Mouse (Mus musculus) neural tube, embryonic 15.5 days (tissue): ENCODE results near the gene Olfr596. TPM values are rescaled to one million over a fixed set of nuclear protein-coding genes. Genes with fewer than 3 reads are reported as not detected.
"Not testable (repeated sequence)": the region's sequence is repeated elsewhere in the genome, so short reads cannot be mapped to it uniquely, and the experiment has no call there.

ENCODE experiments used
- ATAC-seq: fragments of 200-750 bp; cut with Nextera tagmentation; 2 replicates; pipeline ENCODE4 v1.8.0; 2017; ENCODE audit warnings: mild to moderate bottlenecking, moderate TSS enrichment, moderate library complexity; ENCODE audit not compliant: low FRiP score
- H3K27ac ChIP-seq: fragments of 300-500 bp; sonication (generic); replicated peaks from 2 replicates; pipeline ENCODE4 v1.5.1; 2015; ENCODE audit warnings: mild to moderate bottlenecking, inconsistent platforms
- H3K27me3 ChIP-seq: fragments of 300-500 bp; sonication (generic); replicated peaks from 2 replicates; pipeline ENCODE4 v1.6.1; 2015; ENCODE audit warnings: inconsistent platforms
- H3K36me3 ChIP-seq: fragments of 300-500 bp; sonication (generic); 2 replicates; pipeline ENCODE4 v1.6.1; 2015; ENCODE audit warnings: inconsistent platforms
- H3K4me1 ChIP-seq: fragments of 300-500 bp; sonication (generic); 2 replicates; pipeline ENCODE4 v1.6.1; 2015; ENCODE audit warnings: inconsistent platforms
- H3K4me2 ChIP-seq: fragments of 300-500 bp; sonication (generic); 2 replicates; pipeline ENCODE4 v1.6.1; 2015; ENCODE audit warnings: inconsistent platforms, mild to moderate bottlenecking, moderate library complexity
- H3K4me3 ChIP-seq: fragments of 300-500 bp; sonication (generic); replicated peaks from 2 replicates; pipeline ENCODE4 v1.5.1; 2015; ENCODE audit warnings: mild to moderate bottlenecking, inconsistent platforms
- H3K9ac ChIP-seq: fragments of 300-500 bp; sonication (generic); replicated peaks from 2 replicates; pipeline ENCODE4 v1.6.1; 2015; ENCODE audit warnings: mild to moderate bottlenecking, inconsistent platforms
- H3K9me3 ChIP-seq: fragments of 300-500 bp; sonication (generic); replicated peaks from 2 replicates; pipeline ENCODE4 v1.6.1; 2016; ENCODE audit warnings: inconsistent platforms
- WGBS: fragments of 180-500 bp; shearing (Covaris S2); methylation state at CpG from one replicate; pipeline ENCODE4 v1.1.7; 2015; ENCODE audit warnings: mixed read lengths; 5-methylcytosine and 5-hydroxymethylcytosine counted together
- microRNA-seq: library from miRNA; unstranded; fragments of <30 nt; microRNA quantifications from one replicate; pipeline ENCODE4, GENCODE M21; 2017
- polyA plus RNA-seq: library from polyadenylated mRNA; unstranded; fragments of >200 nt; fragmentation: Nextera tagmentation; extraction: Ambion mirVana; gene quantifications from 2 replicates; pipeline ENCODE4 v1.2.1, GENCODE M21; 2015

The Olfr596 gene
- not detected in 2 replicates for polyA plus RNA-seq

DNA sequence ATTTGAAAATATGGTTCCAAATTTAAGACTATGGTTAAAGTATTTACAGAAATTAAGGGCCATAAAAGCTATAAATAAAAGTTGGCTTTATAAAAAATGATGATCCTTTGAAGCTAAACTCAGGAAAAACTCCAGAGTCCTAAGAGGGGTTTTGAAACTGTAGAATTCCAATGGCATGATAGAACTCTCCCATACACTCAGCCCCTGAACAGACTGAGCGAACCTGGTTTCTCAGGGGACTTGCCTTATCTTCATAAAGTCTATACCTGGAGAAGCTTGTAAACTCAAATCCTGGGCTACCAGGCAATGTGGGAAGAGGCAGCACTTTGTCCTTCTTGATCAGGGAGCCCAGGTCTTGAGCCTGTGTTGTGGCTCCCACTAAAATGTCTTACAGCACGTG lies at the start of gene Olfr596:
TSS of gene Olfr596 (plus strand) at position 301 of the 400 bp plus-strand sequence.
- H3K27ac ChIP-seq, H3K36me3 ChIP-seq, H3K27me3 ChIP-seq, H3K4me1 ChIP-seq, ATAC-seq, H3K9ac ChIP-seq, H3K4me3 ChIP-seq, H3K4me2 ChIP-seq, H3K9me3 ChIP-seq: not testable (repeated sequence)
- WGBS, result 93% methylated on average over 2 of the region's 2 CpGs

DNA sequence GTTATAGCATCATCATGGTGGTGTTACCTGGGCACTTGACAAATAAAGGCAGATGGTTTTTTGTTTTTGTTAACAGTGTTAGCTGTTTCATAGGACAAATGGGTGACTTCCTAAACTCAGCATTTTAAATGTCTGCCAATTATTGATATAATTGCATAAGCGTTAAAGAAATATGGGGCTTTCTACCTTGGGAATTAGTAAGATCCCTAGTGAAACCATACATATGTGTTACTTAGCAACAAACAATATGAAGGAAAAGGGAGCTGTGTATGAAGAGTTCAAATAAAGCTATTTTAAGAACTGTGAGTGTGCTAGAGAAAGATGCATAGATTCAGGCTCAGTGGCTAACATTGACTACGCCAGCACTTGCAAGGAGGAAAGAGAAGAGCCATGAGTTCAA lies 10.6 kb downstream of the Olfr596 start, which contains the start of gene Olfr597:
TSS of gene Olfr597 (plus strand) at position 301 of the 400 bp plus-strand sequence.
- H3K9ac ChIP-seq, H3K4me3 ChIP-seq, H3K4me2 ChIP-seq, H3K27me3 ChIP-seq, H3K27ac ChIP-seq, H3K4me1 ChIP-seq, H3K36me3 ChIP-seq, ATAC-seq, H3K9me3 ChIP-seq: not testable (repeated sequence)
- 94% methylated on average over 2 of the region's 2 CpGs for WGBS

DNA sequence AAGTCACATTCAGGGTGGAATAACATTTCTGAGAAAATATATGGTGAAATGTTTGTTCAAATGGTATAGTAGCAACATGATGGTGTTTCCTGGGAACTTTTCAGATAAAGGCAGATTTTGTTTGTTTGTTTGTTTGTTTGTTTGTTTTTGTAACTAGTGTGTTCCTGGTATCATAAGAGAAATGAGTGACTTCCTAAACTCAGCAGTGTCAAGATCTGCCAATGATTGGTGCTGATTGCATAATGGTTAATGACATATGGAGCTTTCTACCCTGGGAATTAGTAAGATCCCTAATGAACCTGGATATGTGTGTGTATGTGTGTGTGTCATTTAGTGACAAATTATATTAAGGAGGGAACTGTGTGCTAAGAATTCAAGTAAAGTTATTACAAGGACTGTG lies 17.8 kb downstream of the Olfr596 start, which contains the start of gene Olfr598:
TSS of gene Olfr598 (plus strand) at position 301 of the 400 bp plus-strand sequence.
- Histone ChIP-seq H3K9me3 (no peaks in the 10 kb centered on the region), H3K4me2 (no peak within 1 kb of the TSS), H3K27me3 (no peaks in the 10 kb centered on the region), H3K36me3 (no peaks in the 10 kb centered on the region), H3K27ac (no peak within 1 kb of the TSS), H3K9ac (no peak within 1 kb of the TSS), H3K4me3 (no peak within 1 kb of the TSS), H3K4me1 (no peaks in the 10 kb centered on the region)
- ATAC-seq, result no peak

DNA sequence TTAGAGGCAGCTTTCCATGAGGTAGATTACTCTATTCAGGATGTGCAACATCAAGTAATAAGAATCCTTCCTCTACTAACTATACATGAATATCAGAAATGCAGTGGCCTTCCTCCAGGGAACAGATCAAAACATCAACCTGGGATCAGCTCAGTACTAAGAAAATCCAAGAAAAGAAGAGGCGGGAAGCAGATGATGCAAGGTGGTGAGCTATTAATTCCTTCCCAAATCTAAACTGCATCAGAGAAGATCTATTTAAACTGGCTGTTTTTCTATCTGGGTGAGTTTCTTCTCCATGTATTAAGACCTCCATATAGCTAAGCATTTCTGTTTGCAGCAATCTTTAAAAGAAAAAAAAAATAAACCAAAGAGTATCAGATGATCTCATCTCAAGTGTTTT lies 30.2 kb downstream of the Olfr596 start, which contains the start of gene Olfr599:
TSS of gene Olfr599 (plus strand) at position 301 of the 400 bp plus-strand sequence.
- Histone ChIP-seq H3K4me1 (no peaks in the 10 kb centered on the region), H3K4me3 (no peak within 1 kb of the TSS), H3K27me3 (no peaks in the 10 kb centered on the region), H3K36me3 (no peaks in the 10 kb centered on the region), H3K27ac (no peak within 1 kb of the TSS), H3K9ac (no peak within 1 kb of the TSS), H3K9me3 (no peaks in the 10 kb centered on the region), H3K4me2 (no peak within 1 kb of the TSS)
- 100% methylated on average over 1 of the region's 1 CpGs for WGBS
- ATAC-seq, result no peak

DNA sequence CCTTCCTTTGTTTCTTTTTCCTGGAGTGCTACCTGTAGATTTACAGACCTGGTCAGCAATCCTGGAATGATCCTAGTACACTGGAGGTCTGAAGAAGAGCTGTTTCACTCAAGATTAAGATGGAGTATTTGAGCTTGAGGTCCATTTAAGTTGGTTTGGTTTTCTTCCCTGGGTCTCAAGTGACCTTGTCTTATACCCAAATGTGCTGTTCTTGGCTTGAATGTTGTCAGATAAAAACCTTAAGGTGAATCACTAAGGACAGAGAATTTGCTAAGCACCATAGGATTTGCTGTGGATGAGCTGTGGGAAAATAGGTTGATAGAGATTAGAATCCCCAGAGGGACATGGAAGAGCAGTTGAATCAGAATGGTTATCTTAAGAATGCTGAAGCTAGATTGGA lies 44.1 kb downstream of the Olfr596 start, which contains the start of gene Olfr600:
TSS of gene Olfr600 (minus strand) at position 101 of the 400 bp plus-strand sequence.
- no peaks in the 10 kb centered on the region for H3K27me3 ChIP-seq
- ATAC-seq, result no peak
- H3K36me3 ChIP-seq, result no peaks in the 10 kb centered on the region
- no peak within 1 kb of the TSS for H3K4me3 ChIP-seq
- H3K9ac ChIP-seq, result no peak within 1 kb of the TSS
- no peak within 1 kb of the TSS for H3K27ac ChIP-seq
- no peak within 1 kb of the TSS for H3K4me2 ChIP-seq
- no peaks in the 10 kb centered on the region for H3K9me3 ChIP-seq
- H3K4me1 ChIP-seq, result no peaks in the 10 kb centered on the region

Small RNA genes lying within 50 kb of the gene (microRNA-seq; reads per million reads assigned to microRNA genes)
- gene Gm23550 (not detected), gene Gm25171 (not detected)

Other genes starting within 250 kb of the Olfr596 start
- gene Olfr584, start 223.8 kb upstream of the Olfr596 start, polyA plus RNA-seq, result not detected in 2 replicates
- not detected in 2 replicates for gene Olfr585, start 207.9 kb upstream of the Olfr596 start, polyA plus RNA-seq
- gene Olfr586, start 180.0 kb upstream of the Olfr596 start, polyA plus RNA-seq, result not detected in 2 replicates
- not detected in 2 replicates for gene Olfr588-ps1, start 164.8 kb upstream of the Olfr596 start, polyA plus RNA-seq
- gene Olfr589, start 149.3 kb upstream of the Olfr596 start, polyA plus RNA-seq, result not detected in 2 replicates
- not detected in 2 replicates for gene Olfr591, start 127.3 kb upstream of the Olfr596 start, polyA plus RNA-seq
- gene Olfr592, start 120.8 kb upstream of the Olfr596 start, polyA plus RNA-seq, result not detected in 2 replicates
- gene Olfr593, start 93.8 kb upstream of the Olfr596 start, polyA plus RNA-seq, result not detected in 2 replicates
- not detected in 2 replicates for gene Olfr594, start 88.7 kb upstream of the Olfr596 start, polyA plus RNA-seq
- gene Usp17ld, start 53.1 kb upstream of the Olfr596 start, polyA plus RNA-seq, result not detected in 2 replicates
- not detected in 2 replicates for gene Olfr597, start 10.7 kb downstream of the Olfr596 start, polyA plus RNA-seq
- gene Olfr598, start 17.9 kb downstream of the Olfr596 start, polyA plus RNA-seq, result not detected in 2 replicates
- not detected in 2 replicates for gene Olfr599, start 30.3 kb downstream of the Olfr596 start, polyA plus RNA-seq
- gene Olfr600, start 44.0 kb downstream of the Olfr596 start, polyA plus RNA-seq, result not detected in 2 replicates
- not detected in 2 replicates for gene Olfr601, start 57.0 kb downstream of the Olfr596 start, polyA plus RNA-seq
- gene Olfr603, start 80.5 kb downstream of the Olfr596 start, polyA plus RNA-seq, result not detected in 2 replicates
- not detected in 2 replicates for gene Usp17lc, start 109.4 kb downstream of the Olfr596 start, polyA plus RNA-seq
- not detected in 2 replicates for gene Olfr605, start 139.8 kb downstream of the Olfr596 start, polyA plus RNA-seq
- not detected in 2 replicates for gene Olfr606, start 143.4 kb downstream of the Olfr596 start, polyA plus RNA-seq
- gene Olfr607, start 158.5 kb downstream of the Olfr596 start, polyA plus RNA-seq, result not detected in 2 replicates
- not detected in 2 replicates for gene Olfr608, start 164.2 kb downstream of the Olfr596 start, polyA plus RNA-seq
- not detected in 2 replicates for gene Olfr609, start 192.4 kb downstream of the Olfr596 start, polyA plus RNA-seq
- gene Olfr610, start 206.5 kb downstream of the Olfr596 start, polyA plus RNA-seq, result not detected in 2 replicates
- gene Olfr611, start 215.2 kb downstream of the Olfr596 start, polyA plus RNA-seq, result not detected in 2 replicates
- gene Olfr612, start 237.1 kb downstream of the Olfr596 start, polyA plus RNA-seq, result not detected in 2 replicates
- gene Olfr613, start 242.4 kb downstream of the Olfr596 start, polyA plus RNA-seq, result not detected in 2 replicates